Mouse (Mus musculus) heart, postnatal 25 days (tissue): ENCODE measurements around the gene Senp7. TPM values are rescaled to one million over a fixed set of nuclear protein-coding genes. Genes with fewer than 3 reads are reported as not detected.
"Not testable (repeated sequence)": the region's sequence is repeated elsewhere in the genome, so short reads cannot be mapped to it uniquely, and the experiment has no call there.

Experiments used
- DNase-seq: peaks from one replicate; pipeline ENCODE4 v3.0.0; 2022; ENCODE audit warnings: low spot score
- intact Hi-C: fragments of 180-260 bp; cut with DNase I; formaldehyde crosslinking; loops from one replicate; pipeline ENCODE4 v1.15.1; 2025
- total RNA-seq, 2 experiments: library from RNA; stranded (reverse); gene quantifications; 2 replicates each; pipeline ENCODE4 v1.2.3; 2021

The Senp7 gene
- total RNA-seq, 2 experiments from 2014 or later = 15.8 to 18.0 TPM

DNA sequence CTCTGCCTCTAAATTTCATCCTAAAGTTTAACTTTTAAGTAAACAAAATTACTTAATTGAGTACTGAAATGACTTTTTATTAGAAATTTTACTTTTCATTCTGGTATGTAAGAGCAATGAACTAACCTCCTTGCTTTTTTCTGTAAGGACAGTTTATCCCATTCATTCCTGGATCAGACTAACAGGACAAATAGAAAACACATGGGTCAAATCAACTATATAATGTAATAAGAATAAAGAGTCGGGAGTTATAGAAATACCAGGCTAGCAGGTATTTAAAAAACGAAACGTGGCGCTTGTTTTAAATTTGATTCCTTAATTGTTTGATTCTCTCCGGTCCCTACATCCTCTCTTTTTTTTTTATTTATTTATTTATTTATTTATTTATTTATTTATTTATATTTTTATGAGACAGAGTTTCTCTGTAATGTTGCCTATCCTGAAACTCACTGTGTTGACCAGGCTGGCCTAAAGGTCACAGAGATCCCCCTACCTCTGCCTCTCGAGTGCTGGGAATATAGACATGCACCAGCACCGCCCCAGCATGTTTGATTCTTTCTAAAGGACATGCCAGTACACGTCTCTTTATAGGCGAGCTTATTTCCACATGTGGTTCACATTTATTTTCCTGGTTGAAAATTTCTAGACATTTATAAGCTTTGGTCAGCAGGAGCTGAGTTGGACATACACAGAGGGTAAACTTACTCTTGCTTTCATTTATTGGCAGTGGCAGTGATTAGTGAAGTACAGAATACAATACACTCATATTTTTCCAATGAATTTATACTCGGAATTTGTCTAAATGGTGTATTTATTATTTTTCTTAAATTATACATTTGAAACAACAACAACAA, 69.4 kb downstream of the Senp7 start:
- no peak for DNase-seq
- intact Hi-C loops = loop anchor here (5.0 kb wide), 1 partner anchor 40 kb away; no protein-coding TSS in a partner anchor

DNA sequence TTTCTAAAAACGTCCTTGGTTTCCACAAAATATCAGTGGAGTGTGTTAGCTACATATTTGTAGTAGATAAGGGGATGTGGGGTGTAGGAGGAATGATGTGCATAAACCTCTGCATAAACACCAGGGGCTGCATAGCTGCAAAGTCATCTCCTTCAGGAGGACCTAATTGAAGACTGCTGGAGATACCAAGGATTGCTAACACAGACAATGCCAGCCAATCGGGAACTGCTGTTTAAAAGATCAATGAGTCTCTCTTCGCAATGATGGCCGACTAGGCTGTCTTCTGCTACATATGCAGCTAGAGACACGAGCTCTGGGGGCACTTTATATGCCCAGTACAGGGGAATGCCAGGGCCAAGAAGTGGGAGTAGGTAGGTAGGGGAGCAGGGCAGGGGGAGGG, 74.4 kb downstream of the Senp7 start:
- intact Hi-C loops = no loop called here
- DNase-seq = no peak

DNA sequence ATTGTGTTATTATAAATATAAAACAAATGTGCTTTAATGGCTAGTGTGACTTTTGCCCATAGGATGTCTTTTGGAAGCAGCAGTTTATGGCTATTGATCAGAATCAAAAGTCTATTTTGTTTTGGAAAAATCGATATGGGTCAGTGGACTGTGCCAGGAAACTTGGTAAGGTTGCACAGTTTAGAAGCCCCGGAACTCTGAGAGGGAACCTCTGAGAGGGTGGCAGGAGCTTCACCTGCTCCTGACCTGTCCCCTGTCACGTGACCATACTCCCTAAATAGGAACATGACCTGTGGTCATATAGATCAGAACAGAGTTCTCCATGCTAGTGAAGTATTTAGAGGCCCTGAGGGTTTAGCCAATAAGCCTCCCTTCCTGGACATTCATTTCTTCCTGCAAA, 75.9 kb downstream of the Senp7 start:
- intact Hi-C loops = no loop called here

DNA sequence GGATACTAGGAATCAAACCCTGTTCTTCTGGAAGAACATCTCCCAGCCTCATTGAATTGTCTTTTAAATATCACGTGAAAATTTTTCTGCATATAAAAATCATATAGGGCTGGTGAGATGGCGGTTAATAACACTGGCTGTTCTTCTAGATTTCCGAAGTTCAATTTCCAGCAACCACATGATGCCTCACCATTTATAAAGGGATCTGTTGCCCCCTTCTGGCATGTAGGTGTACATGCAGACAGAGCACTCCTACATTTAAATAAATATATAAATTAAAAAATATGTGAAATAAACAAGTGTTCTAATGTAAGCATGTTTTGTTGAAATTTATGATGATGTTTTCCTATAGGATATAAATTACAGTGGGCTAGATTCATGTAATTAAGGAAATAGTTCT, 83.5 kb downstream of the Senp7 start:
- no peak for DNase-seq
- intact Hi-C loops = loop anchor here (5.0 kb wide), 3 partner anchors 64 to 179 kb away; partner anchors contain the start of gene Rpl24

More for the DNA sequence above, 75.9 kb downstream of the Senp7 start:
- no peak for DNase-seq

DNA sequence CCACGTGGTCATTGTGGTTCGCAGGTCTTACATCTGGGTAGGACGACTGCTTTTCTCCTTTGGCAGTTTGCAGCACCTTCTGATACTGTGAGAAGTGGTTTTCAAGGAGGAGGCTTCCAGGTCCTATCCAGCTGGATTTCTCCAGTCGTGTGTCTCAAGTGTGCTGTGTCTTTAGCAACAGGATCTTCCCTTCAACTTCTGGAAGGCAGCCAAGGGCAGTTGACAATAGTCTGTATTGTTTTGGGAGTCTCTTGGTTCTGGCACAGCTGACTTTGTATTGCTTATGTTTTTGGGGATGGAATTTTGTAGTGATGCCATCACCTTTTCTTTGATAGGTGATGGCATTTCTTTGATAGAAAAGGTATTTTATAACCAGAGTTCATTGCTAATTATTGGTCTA, 86.0 kb downstream of the Senp7 start:
- intact Hi-C loops = loop anchor here (5.0 kb wide), 3 partner anchors 67 to 182 kb away; partner anchors contain the start of gene Rpl24
- DNase-seq = no peak

DNA sequence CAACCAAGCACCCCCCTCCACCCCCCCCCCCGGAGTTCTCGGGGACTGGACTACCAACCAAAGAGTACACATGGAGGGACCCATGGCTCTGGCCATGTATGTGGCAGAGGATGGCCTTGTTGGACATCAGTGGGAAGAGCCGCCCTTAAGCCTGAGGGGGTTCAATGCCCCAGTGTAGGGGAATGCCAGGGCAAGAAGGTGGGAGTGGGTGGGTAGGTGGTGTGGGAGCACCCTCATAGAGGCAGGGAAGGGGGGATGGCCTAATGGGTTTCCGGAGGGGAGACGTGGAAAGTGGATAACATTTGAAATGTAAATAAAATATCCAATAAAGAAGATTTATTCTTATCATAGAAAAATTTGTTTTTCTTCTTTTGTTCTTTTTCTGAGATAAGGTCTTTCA, 89.5 kb downstream of the Senp7 start:
- DNase-seq, intact Hi-C loops: not testable (repeated sequence)

DNA sequence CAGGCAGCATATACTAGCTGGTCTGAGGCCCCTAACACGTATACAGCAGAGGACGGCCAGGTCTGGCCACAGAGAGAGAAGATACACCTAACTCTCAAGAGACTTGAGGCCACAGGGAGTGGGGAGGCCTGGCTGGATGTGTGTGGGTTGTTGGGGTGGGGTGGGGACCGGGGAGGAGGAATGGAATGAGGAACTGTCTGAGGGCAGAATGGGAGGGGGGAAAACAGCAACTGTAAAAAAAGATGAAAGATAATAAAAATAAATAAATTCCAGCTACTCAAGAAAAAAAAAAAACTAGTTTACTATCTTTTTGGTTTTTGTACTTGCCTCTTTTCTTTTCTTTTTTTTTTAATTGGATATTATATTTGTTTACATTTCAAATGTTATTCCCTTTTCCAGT, 91.8 kb downstream of the Senp7 start:
- DNase-seq = no peak
- intact Hi-C loops = no loop called here

DNA sequence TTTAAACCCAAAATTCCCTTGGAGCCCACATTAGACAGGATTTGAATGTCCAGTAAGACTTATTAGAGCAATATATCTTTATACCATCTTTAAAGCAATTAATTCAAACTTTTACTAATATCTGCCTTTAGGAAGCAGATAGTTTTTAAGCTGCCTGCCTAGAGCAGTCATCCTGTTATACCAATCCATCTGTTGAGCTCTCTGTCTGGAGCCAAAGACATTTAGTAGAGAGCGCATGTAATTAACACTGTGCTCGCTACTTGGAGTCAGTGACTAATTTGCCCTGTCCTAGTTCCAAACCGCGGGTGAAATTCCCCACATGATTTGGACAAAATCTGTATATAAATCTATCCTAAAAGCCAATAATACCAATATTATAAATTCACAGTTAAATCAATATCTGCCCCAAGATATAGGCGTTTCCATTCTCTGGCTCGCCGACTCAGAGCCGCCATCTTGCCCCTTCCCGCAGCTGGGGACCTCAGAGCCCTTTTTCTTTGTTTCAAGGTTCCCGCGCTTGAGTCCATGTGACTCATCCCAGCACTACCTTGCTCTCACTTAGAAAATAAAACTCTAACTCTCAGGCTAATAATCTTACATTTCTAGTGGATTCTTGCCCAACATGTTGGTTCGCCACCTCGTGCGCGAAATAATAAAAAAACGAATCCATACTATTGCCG, 96.9 kb downstream of the Senp7 start:
- intact Hi-C loops = no loop called here
- DNase-seq = no peak

DNA sequence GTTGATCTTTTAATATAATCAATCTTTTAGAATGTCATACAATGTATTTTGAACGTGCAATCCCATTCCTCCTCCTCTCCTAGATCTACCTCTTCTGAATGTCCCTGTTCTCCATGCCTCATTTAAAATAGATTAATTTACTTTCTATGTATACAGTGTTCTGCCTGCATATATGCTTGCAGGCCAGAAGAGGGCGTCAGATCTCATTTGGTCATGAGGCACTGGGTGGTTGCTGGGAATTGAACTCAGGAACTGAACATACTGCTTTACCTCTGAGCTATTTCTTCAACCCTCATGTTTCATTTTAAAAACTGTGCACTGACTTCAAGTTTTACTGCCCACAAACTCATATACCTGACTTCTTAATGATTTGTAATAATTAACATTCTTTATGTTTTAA, 99.5 kb downstream of the Senp7 start:
- intact Hi-C loops = no loop called here
- no peak for DNase-seq

DNA sequence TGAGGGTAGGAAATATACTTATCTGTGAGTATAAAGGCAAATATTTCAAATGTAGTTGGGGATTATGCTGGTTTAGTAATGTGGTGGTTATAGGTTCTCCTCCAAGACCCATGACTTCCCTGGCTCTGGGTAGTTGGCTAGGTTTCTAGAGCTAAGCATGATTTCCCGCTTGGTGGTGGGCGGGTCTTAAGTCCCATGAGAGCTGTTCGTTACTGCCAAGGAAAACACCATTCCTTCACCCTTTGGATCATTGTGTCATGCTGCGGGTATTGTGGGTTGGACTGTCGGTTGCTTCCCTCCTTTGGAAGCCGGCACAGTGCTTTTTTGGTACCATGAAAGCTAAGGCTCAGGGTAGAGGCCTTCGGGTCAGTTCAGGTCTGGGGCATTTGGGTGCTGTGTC, 115.3 kb downstream of the Senp7 start:
- DNase-seq = peak; percentile 4

DNA sequence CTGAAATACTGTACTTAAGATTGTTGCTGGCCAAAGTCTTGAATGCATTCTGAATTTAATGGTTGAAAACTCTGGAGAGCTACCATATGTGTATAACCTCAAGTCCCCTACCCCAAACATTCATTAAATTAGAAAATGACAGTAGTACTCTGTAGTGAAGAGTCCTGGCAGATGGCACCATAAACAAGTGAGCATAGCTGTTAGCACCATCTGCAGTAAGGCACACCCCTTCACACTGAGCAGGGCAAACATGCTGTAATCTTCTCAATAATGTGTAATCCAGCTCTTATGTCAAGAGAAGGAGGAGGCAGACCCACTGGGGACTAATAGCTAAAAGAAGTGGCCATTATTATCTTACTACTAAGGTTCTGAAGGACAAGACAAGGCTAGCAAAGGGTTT, 122.1 kb downstream of the Senp7 start:
- DNase-seq = no peak
- intact Hi-C loops = no loop called here

More for the DNA sequence above, 115.3 kb downstream of the Senp7 start:
- intact Hi-C loops = no loop called here

DNA sequence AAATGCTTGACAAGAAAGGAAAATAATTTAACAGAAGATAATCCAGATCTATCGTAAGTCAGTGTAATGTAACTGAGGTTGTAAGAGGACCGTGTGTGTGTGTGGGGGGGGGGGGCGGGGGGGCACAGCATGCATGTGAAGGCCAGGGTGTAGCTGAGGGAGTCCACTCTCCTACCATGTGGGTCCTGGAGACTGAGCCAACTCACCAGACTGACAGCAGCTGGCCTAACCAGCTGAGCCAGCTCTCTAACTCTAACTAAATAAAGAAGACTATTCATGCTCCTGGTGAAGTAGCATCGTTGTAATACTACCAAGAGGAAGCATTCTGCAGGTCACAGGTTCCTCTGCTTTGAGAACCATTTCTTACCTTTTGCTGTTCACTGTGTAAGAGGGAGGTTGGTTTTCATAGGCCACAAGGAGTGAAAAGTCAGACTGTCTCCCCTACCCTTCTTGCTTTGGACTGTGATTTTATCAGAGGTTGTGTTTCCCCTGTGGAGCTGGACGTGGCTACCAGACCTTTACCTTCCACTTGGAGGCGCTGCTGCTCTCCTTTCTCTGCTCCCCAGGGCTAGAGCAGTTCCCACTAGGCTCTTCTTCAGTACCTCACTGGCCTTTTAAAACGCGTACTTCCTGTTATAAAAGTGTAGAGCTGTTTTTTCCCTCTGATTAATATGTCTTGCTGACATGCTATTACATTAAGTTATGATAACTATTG, 127.9 kb downstream of the Senp7 start:
- intact Hi-C loops = no loop called here
- no peak for DNase-seq

DNA sequence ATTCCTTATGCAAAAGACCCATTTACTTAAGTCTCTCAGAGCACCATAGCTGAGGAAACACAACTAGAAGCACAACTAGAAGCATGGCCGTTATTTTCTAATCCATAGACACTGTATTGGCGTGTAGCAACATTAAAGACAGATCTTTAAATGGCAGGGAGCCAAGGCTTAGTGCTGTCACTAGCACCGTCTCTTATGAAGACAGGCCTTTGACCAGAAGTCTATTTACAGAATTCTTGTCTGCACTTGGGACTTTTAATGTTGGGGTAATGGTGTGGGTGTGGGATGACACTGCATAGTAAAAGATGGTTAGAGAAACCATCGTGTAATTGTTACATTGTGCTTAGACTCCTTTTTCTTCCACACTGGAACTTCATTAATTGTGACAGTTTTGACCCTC, 138.7 kb downstream of the Senp7 start:
- DNase-seq = no peak
- intact Hi-C loops = no loop called here

DNA sequence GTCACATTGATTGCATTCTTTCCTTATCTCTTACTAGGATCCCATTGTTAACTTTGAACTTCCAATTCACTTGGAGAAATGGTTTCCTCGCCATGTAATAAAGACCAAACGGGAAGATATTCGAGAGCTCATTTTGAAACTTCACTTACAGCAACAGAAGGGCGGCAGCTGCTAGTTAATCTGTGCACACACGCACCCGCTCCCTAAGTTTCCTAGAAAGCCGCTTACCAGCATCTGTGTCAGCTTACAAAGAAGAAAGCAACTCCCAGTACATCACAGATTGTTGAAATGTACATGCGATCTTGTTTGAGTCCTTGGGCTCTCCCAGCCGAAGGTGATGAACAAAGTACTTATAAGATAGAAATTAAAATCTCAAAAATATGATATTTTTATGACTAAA, 140.1 kb downstream of the Senp7 start:
- intact Hi-C loops = no loop called here
- DNase-seq = no peak

DNA sequence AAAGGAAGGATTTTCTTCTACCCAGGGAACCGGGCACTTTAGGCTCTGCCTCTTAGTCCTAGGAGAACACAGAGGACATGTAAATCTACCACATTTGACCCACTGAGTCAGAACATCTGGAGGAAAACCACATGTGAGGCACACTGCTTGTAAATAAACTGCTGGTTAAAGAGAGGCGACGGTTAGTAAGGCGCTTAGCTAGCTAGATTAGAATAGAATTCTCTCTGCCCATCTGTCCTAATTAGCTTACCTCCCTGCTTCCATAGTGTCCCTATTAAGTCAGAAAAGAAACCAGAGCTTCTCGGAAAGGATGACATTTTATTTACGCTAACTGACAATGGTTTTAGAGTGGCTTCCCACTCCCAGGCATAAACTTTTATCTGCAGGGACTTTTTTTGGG, 155.9 kb downstream of the Senp7 start, which contains the start of gene Impg2:
TSS of gene Impg2 (plus strand) at position 263 of the 400 bp plus-strand sequence.
- no peak for DNase-seq
- intact Hi-C loops = no loop called here

DNA sequence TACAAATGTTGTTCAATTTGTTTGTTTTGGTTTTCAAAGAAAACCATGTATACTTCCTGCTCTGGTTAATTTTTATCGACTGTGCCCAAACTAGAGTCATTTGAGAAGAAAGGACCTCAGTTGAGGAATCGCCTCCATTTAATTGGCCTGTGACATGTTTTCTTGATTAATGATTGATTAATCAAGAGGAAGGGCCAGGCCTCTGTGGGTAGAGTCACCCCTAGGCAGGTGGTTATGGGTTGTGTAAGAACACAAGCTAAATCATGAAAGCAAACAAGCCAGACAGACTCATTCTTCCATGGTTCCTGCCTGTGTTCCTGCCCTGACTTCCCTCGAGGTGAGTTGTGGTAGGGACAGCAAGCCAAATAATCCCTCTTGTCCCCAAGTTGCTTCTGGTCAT, 164.6 kb downstream of the Senp7 start:
- intact Hi-C loops = no loop called here
- DNase-seq = no peak

DNA sequence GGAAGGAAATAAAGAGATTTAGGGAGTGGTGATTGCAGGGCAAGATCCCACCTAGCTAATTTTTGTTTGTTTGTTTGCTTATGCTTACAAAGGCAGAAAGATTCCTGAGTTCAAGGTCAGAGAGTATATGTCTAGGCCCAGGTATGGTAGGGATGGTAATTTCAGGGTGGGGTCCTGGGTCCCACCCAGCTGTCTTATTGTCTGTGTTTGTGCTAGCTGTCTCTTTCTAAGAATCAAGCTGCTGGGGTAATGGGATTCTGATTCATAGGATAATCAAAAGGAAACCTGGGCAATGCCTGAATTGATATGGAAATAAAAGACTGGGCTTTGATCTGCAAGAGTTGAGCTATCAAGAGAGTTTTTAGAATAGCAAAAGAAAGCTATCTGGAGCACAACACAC, 179.5 kb downstream of the Senp7 start:
- no peak for DNase-seq
- intact Hi-C loops = no loop called here

DNA sequence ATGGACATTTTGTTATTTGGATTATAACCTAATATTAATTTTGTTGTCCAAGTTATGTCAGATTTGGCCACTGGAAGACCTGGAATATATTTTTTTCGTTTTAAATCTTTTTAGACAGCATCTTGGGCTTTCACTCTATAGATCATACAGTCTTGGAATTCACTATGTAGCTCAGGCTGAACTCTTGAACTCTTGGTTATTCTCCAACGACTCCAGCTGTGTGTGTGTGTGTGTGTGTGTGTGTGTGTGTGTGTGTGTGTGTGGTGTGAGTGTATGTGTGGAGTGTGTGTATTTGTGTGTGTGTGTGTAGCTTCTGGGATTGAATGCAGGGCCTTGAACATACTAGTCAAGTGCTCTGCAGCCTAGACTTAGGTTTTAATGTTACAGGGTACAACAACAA, 181.3 kb downstream of the Senp7 start:
- DNase-seq = no peak
- intact Hi-C loops = no loop called here

DNA sequence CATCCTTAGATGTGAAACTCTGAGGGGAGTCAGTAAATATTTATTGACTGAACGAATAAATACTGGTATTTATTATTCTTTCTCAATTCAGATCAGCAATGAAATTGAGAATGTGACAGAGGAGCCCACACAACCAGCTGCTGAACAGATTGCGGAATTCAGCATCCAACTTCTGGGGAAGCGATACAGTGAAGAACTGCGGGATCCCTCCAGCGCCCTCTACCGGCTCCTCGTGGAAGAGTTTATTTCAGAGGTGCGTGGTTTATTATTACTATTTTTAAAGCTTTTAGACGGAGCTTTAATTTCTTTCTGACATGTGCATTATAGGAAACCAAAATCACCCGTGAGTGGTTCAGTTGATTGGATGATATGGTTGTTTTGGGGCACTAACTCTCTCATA, 183.2 kb downstream of the Senp7 start:
- no peak for DNase-seq
- intact Hi-C loops = no loop called here

DNA sequence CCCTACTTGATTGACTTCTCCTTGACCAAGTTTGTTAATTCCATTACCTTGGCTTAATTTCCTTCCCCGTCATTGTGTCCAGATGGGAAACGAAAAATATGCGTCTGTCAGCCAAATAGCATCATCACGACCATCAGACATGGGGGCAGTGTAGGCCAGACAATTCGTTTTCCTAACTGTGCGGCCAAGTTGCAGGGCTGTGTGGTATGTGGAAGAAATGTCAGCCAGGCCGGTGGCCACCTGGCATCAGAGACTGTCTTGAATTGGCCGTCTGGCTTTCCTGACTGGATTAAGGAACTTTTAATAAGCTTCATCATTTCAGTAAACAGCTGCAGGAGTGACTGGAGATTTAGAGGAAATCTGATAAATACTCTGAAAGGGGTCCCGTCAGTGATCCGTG, 184.6 kb downstream of the Senp7 start:
- intact Hi-C loops = no loop called here
- peak; percentile 5 for DNase-seq
